Comparison of ENCODE assay signal across 19 mouse cellular contexts in the genomic region with DNA sequence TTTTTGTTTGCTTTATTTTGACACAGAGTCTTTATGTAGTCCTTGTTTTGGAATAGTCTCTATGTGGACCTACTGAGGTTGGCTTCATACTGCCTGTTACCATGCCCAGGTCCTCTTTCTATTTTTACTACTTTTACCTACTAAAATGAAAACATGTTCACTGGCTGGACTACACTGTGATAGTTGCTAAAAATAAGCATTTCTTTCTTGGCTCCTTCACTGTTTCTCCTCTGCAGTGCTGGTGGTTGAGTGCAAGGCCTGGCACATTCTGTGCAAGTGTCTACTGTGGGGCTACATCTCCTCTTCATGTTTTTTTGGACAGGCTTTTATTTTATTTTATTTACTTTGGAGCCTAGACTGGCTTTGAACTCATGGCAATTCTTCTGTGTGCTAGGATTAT.
"Had no signal": no experiment of that assay in that cellular context is flagged by ENCODE, and none has a peak within 500 bp of the region (broad histone marks: within the 10 kb centered on the region; RNA-seq: fewer than 3 reads in every experiment).

No protein-coding gene starts in this region.

- H3K4me1 ChIP-seq: limb, embryonic 15.5 days; midbrain, embryonic 12.5 days; midbrain, embryonic 15.5 days; neural tube, embryonic 12.5 days; neural tube, embryonic 15.5 days had no signal

- ATAC-seq: liver, postnatal 0 days; lung, postnatal 0 days; midbrain, embryonic 15.5 days had no signal

- H3K4me3 ChIP-seq: layer of hippocampus, adult 2 months; limb, embryonic 15.5 days; midbrain, embryonic 12.5 days; midbrain, embryonic 15.5 days; neural tube, embryonic 12.5 days; neural tube, embryonic 15.5 days had no signal

- H3K9ac ChIP-seq: limb, embryonic 15.5 days; liver, embryonic 14.5 days; liver, postnatal 0 days; lung, embryonic 14.5 days; midbrain, embryonic 12.5 days; midbrain, embryonic 15.5 days; neural tube, embryonic 12.5 days; neural tube, embryonic 15.5 days had no signal

- DNase-seq: kidney, postnatal 25 days; layer of hippocampus, adult 9-11 months; liver, postnatal 0 days; lung, embryonic 14.5 days; right cerebral cortex, adult 18-20 months; right cerebral cortex, postnatal 14 days; right cerebral cortex, postnatal 4 days; thymus, postnatal 25 days had no signal

- H3K27me3 ChIP-seq: limb, embryonic 15.5 days; midbrain, embryonic 12.5 days; midbrain, embryonic 15.5 days; neural tube, embryonic 12.5 days; neural tube, embryonic 15.5 days had no signal

- H3K27ac ChIP-seq: kidney, postnatal 0 days; layer of hippocampus, adult 2 months; limb, embryonic 15.5 days; liver, embryonic 14.5 days; macrophage; midbrain, embryonic 12.5 days; midbrain, embryonic 15.5 days; neural tube, embryonic 12.5 days; neural tube, embryonic 15.5 days; stomach, postnatal 0 days had no signal
